Mouse (Mus musculus) hindbrain, postnatal 0 days (tissue): ENCODE data around the gene Tnpo3. TPM values are rescaled to one million over a fixed set of nuclear protein-coding genes. Genes with fewer than 3 reads are reported as not detected.
A peak's percentile ranks its signal among the peaks of the same experiment; 100 is the strongest.

ENCODE experiments used
- ATAC-seq: fragments of 200-750 bp; cut with Nextera tagmentation; 2 replicates; pipeline ENCODE4 v1.8.0; 2017; ENCODE audit warnings: mild to moderate bottlenecking, moderate TSS enrichment, moderate library complexity
- DNase-seq: peaks from one replicate; pipeline ENCODE4 v3.0.0-alpha.2; 2015; ENCODE audit warnings: low spot score
- H3K27ac ChIP-seq: fragments of 300-500 bp; sonication (generic); 2 replicates; pipeline ENCODE4 v1.5.1; 2014; ENCODE audit warnings: mild to moderate bottlenecking
- H3K27me3 ChIP-seq: fragments of 300-500 bp; sonication (generic); 2 replicates; pipeline ENCODE4 v1.6.1; 2014; ENCODE audit warnings: low read length, mixed read lengths; ENCODE audit not compliant: insufficient read depth
- H3K36me3 ChIP-seq: fragments of 300-500 bp; sonication (generic); 2 replicates; pipeline ENCODE4 v1.6.1; 2014; ENCODE audit warnings: low read length, mixed read lengths; ENCODE audit not compliant: insufficient read depth
- H3K4me1 ChIP-seq: fragments of 300-500 bp; sonication (generic); 2 replicates; pipeline ENCODE4 v1.6.1; 2014; ENCODE audit warnings: antibody characterized with exemption, low read length, mixed read lengths; ENCODE audit not compliant: insufficient read depth
- H3K4me2 ChIP-seq: fragments of 300-500 bp; sonication (generic); 2 replicates; pipeline ENCODE4 v1.6.1; 2014; ENCODE audit warnings: low read depth, mild to moderate bottlenecking, low read length, moderate library complexity, mixed read lengths
- H3K4me3 ChIP-seq: fragments of 300-500 bp; sonication (generic); 2 replicates; pipeline ENCODE4 v1.5.1; 2014; ENCODE audit warnings: low read length
- H3K9ac ChIP-seq: fragments of 300-500 bp; sonication (generic); replicated peaks from 2 replicates; pipeline ENCODE4 v1.6.1; 2014; ENCODE audit warnings: mild to moderate bottlenecking, low read length, moderate library complexity, mixed read lengths
- H3K9me3 ChIP-seq: fragments of 300-500 bp; sonication (generic); 2 replicates; pipeline ENCODE4 v1.6.1; 2016; ENCODE audit warnings: low read length, mixed read lengths
- CTCF ChIP-seq: IDR thresholded peaks from 2 replicates; pipeline ENCODE4 v1.5.1; 2016; ENCODE audit warnings: antibody characterized with exemption, control low read depth, low read depth
- WGBS: fragments of 180-500 bp; shearing (Covaris S2); extraction: QIAGEN DNeasy Blood & Tissue Kit; methylation state at CpG from one replicate; pipeline ENCODE4 v1.1.7; 2014; 5-methylcytosine and 5-hydroxymethylcytosine counted together
- polyA plus RNA-seq: library from polyadenylated mRNA; unstranded; fragments of >200 nt; fragmentation: Nextera tagmentation; extraction: Ambion mirVana; gene quantifications from 2 replicates; pipeline ENCODE4 v1.2.1, GENCODE M21; 2015
- total RNA-seq: library from RNA; depleted of rRNA; stranded (reverse); fragments of >200 nt; gene quantifications from 2 replicates; pipeline ENCODE4 v1.2.3, GENCODE M21; 2014

The Tnpo3 gene
- total and polyA plus RNA-seq, 2 experiments from 2014 or later, result 57.3 to 79.2 TPM

GRCm38 (mm10) chr6:29528165-29528505, 81.6 kb downstream of the Tnpo3 start:
- 0 out of 2 replicates have a peak overlapping the region, but pooled peaks have one; percentile 93 for H3K4me2 ChIP-seq

DNA sequence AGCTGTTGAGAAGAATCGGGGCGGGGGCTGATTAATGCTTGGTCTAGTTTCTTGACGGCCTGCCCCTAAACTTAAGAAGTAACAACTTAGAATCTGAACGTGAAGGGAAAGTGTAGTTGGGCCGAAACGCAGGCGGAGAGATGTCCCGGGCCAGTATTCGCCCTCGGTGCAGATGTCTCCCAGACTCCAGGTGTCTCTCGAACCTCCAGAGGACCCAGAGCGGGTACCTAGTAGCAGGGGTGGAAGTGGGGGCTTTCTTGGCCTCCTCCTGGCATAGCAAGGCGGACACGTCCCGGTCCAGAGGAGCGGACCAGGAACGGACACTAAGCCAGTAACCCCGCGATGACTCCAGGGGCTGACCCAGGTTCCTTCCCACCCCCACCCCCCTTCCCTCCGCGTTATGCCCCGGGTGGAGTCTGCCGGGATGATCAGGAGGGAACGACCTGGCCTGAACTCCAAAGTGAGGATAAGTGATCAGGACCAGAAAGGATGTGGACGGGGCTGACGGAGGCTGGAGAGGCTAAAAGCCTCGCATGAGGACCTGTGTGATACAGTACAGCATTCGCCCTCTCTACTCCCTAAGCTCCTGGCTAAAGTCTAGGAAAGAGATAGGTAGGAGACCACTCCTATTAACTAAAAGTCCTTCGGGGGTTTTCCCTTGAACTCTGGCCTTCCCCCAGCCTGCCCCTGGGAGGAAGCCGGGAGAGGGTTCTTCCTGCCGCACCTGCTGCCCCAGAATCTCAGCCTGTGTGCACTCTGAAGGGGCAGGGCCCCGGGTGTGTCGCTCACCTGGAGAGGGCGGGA, 82.1 kb downstream of the Tnpo3 start:
- no peaks in the 10 kb centered on the region for H3K36me3 ChIP-seq
- no peak for ATAC-seq
- WGBS, result 5% methylated on average over 34 of the region's 34 CpGs
- TF ChIP-seq CTCF, result no peak
- H3K4me1 ChIP-seq, result peaks cover 5% of the 10 kb centered on the region; the same call in 1 of the 2 replicates
- H3K27me3 ChIP-seq, result peaks cover 31% of the 10 kb centered on the region
- no peak for DNase-seq
- H3K4me3 ChIP-seq, result peak overlapping the region; percentile 50
- H3K27ac ChIP-seq, result no peak overlapping the region
- H3K9me3 ChIP-seq, result no peaks in the 10 kb centered on the region
- H3K4me2 ChIP-seq, result peak overlapping the region; percentile 93
- no peak overlapping the region for H3K9ac ChIP-seq

More at GRCm38 (mm10) chr6:29528165-29528505, 81.6 kb downstream of the Tnpo3 start:
- Histone ChIP-seq H3K36me3 (no peaks in the 10 kb centered on the region), H3K27me3 (peaks cover 31% of the 10 kb centered on the region), H3K27ac (no peak overlapping the region), H3K9me3 (no peaks in the 10 kb centered on the region), H3K9ac (no peak overlapping the region), H3K4me1 (peaks cover 5% of the 10 kb centered on the region; the same call in 1 of the 2 replicates), H3K4me3 (peak overlapping the region; percentile 50; the same call in 1 of the 2 replicates)
- no peak for TF ChIP-seq CTCF
- WGBS, result 9% methylated on average over 8 of the region's 8 CpGs
- ATAC-seq (0 out of 2 replicates have a peak, but pooled peaks have one; percentile 15), DNase-seq (no peak)

DNA sequence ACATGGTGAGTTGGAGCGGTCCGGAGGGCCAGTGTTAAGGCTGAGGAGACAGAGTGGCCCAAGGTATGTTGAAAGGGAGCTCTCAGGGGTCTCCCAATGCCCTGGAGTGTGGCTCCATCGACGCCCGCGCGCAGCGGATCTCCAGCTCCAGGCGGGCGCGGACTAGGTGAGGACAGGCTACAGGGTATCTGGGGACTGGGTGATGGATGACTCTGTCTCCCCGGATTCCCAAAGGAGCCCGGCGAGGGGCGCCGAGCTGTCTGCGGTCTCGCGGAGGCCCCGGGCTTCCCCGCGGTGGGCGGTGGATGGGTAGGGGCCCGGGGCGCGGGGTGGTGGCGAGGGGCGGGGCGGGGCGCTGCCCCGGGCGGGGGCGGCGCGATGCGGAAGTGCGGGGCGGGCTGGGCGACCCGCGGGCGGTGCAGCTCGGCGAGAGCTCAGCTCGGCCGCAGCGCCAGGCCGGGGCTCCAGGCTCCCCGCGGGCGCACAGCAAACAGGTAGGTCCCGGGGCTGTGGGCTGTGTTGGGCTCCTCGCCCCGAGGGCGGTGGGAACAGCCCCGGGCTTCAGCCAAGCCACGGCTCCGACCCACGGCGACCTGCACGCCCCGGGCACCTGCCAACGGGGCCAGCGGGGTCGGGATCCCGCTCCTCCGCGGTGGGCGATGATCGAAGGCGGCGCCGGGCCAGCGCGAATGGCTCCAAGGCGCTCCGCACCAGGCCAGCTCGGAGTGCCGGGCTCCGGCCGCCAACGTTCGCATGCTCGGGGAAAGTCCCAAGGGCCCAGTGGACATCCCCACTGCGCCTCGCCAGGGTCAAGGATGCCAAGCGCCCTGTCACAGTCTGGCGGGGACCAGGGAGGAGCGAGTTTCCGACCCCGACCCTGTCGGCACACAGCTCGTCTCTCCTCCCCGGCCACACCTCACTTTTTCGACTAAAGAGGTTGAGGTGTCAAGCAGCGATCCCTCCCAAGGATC, 83.1 kb downstream of the Tnpo3 start, which contains the start of gene Irf5:
Gene Irf5 (plus strand): TSS at position 345 of the 971 bp plus-strand sequence.
- H3K27ac ChIP-seq, result no peak within 1 kb of the TSS
- DNase-seq (no peak), ATAC-seq (peak; percentile 39)
- no peak for TF ChIP-seq CTCF
- peak within 1 kb of the TSS; percentile 93 for H3K4me2 ChIP-seq
- no peaks in the 10 kb centered on the region for H3K9me3 ChIP-seq
- peak within 1 kb of the TSS; percentile 50 for H3K4me3 ChIP-seq
- peak within 1 kb of the TSS; percentile 48 for H3K9ac ChIP-seq
- no peaks in the 10 kb centered on the region for H3K36me3 ChIP-seq
- H3K27me3 ChIP-seq, result peaks cover 31% of the 10 kb centered on the region
- peaks cover 5% of the 10 kb centered on the region; the same call in 1 of the 2 replicates for H3K4me1 ChIP-seq
- WGBS, result 3% methylated on average over 85 of the region's 96 CpGs

- H3K27me3 ChIP-seq, result peaks cover 25% of the 10 kb centered on the region
- no peaks in the 10 kb centered on the region for H3K36me3 ChIP-seq
- no peak overlapping the region for H3K4me2 ChIP-seq
- TF ChIP-seq CTCF, result peak; percentile 52
- DNase-seq (no peak), ATAC-seq (no peak)
- H3K9ac ChIP-seq, result no peak overlapping the region
- H3K9me3 ChIP-seq, result no peaks in the 10 kb centered on the region
- H3K4me3 ChIP-seq, result no peak overlapping the region
- H3K27ac ChIP-seq, result no peak overlapping the region
- peaks cover 5% of the 10 kb centered on the region; the same call in 1 of the 2 replicates for H3K4me1 ChIP-seq
- WGBS, result 71% methylated on average over 6 of the region's 6 CpGs
Measured at GRCm38 (mm10) chr6:29525256-29525655, 84.4 kb downstream of the Tnpo3 start.

GRCm38 (mm10) chr6:29524034-29524489, 85.6 kb downstream of the Tnpo3 start:
- 0 out of 2 replicates have a peak, but pooled peaks cover 4% of the 10 kb centered on the region for H3K9me3 ChIP-seq
- ATAC-seq, result no peak
- no peak for DNase-seq
- no peak overlapping the region for H3K9ac ChIP-seq
- H3K4me3 ChIP-seq, result no peak overlapping the region
- WGBS, result 70% methylated on average over 6 of the region's 6 CpGs
- H3K4me2 ChIP-seq, result no peak overlapping the region
- H3K36me3 ChIP-seq, result no peaks in the 10 kb centered on the region
- TF ChIP-seq CTCF, result no peak
- H3K27ac ChIP-seq, result no peak overlapping the region
- peaks cover 15% of the 10 kb centered on the region; the same call in 1 of the 2 replicates for H3K27me3 ChIP-seq
- peaks cover 5% of the 10 kb centered on the region; the same call in 1 of the 2 replicates for H3K4me1 ChIP-seq
